Mouse (Mus musculus) G1E (cell line): Measurements from ENCODE around the gene Fzr1. TPM values are rescaled to one million over a fixed set of nuclear protein-coding genes. Genes with fewer than 3 reads are reported as not detected.
A peak's percentile ranks its signal among the peaks of the same experiment; 100 is the strongest.

Source experiments
- ATAC-seq: 2 replicates; pipeline ENCODE4 v1.8.0; 2016; ENCODE audit warnings: mild to moderate bottlenecking; ENCODE audit not compliant: insufficient number of reproducible peaks, poor library complexity, low FRiP score, severe bottlenecking; ENCODE audit errors: extremely low read depth
- DNase-seq: peaks from one replicate; pipeline ENCODE4 v3.0.0; 2012; ENCODE audit warnings: low spot score
- H3K27me3 ChIP-seq: 2 replicates; pipeline ENCODE4 v1.6.1; 2012; ENCODE audit warnings: mild to moderate bottlenecking, low read length, inconsistent platforms; ENCODE audit not compliant: insufficient read depth
- H3K36me3 ChIP-seq: replicated peaks from 2 replicates; pipeline ENCODE3; 2012; ENCODE audit warnings: mild to moderate bottlenecking, inconsistent platforms
- H3K4me1 ChIP-seq: 2 replicates; pipeline ENCODE4 v1.6.1; 2012; ENCODE audit warnings: low read depth, low read length, inconsistent platforms, mixed read lengths; ENCODE audit not compliant: insufficient read depth
- H3K4me3 ChIP-seq: 2 replicates; pipeline ENCODE4 v1.5.1; 2012; ENCODE audit warnings: low read depth, mild to moderate bottlenecking, inconsistent platforms, low read length, moderate library complexity, mixed read lengths
- H3K9me3 ChIP-seq: replicated peaks from 2 replicates; pipeline ENCODE4 v1.6.1; 2012; ENCODE audit warnings: inconsistent platforms
- CTCF ChIP-seq: IDR thresholded peaks from 2 replicates; pipeline ENCODE4 v1.5.1; 2012; ENCODE audit warnings: low read depth, low read length, inconsistent platforms, mixed read lengths
- GATA1 ChIP-seq: IDR thresholded peaks from 2 replicates; pipeline ENCODE4 v1.6.1; 2012; ENCODE audit warnings: borderline replicate concordance, low read length, inconsistent platforms, mixed read lengths
- GATA2 ChIP-seq: IDR thresholded peaks from 2 replicates; pipeline ENCODE4 v1.6.1; 2012; ENCODE audit warnings: low read depth, low read length, inconsistent platforms, borderline replicate concordance
- POLR2AphosphoS5 ChIP-seq: IDR thresholded peaks from 2 replicates; pipeline ENCODE4 v1.6.1; 2012; ENCODE audit warnings: low read depth, low read length, inconsistent platforms; ENCODE audit not compliant: insufficient replicate concordance
- TAL1 ChIP-seq: conservative IDR thresholded peaks from 2 replicates; pipeline ENCODE4 v1.6.1; 2012; ENCODE audit warnings: low read depth, low read length, inconsistent platforms, mixed read lengths
- polyA plus RNA-seq: library from polyadenylated mRNA; stranded (reverse); fragments of >175 nt; gene quantifications from 2 replicates; pipeline ENCODE4 v1.2.3, GENCODE M21; 2012
- total RNA-seq, 2 experiments: library from RNA; stranded (forward) in 1 of 2; stranded (reverse) in 1 of 2; fragments of 200-1000 nt in 1 of 2; fragments of >200 nt in 1 of 2; fragmentation: Nextera tagmentation in 1 of 2; gene quantifications; 2 replicates each; pipeline ENCODE4 v1.2.3; 2014 to 2017

The Fzr1 gene
- total and polyA plus RNA-seq, 3 experiments = 15.8 to 96.2 (median 65.2) TPM

DNA sequence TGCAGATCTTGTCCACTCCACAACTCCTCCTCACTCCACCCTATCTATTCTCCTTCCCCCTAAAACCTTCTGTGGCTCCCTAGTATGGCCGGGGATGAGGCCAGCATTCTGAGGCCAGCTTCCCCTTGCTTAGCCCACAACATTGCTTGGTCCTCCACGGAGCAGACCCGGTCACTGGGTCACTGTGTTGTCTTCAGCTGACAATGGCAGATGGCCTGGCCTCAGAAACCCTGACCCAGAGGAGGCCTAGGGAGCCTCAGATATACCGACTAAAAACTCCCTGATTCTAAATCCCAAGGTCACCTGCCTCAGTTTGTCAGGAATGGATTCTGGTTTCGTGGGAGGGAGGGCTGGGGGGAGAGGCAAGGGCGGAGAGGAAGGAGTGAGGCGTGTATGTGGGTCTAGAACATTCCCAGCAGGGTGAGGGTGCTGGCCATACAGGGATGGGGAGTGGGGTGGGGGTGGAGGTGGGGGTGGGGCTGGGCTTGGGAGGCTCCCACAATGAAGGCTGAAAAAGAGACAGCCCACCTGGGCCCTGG is 24.0 kb upstream of the Fzr1 start:
- no peaks in the 10 kb centered on the region for H3K9me3 ChIP-seq
- H3K36me3 ChIP-seq = peaks cover 44% of the 10 kb centered on the region
- no peak for ATAC-seq
- TF ChIP-seq GATA1 = no peak
- TF ChIP-seq TAL1 = no peak
- TF ChIP-seq GATA2 = no peak
- no peak for TF ChIP-seq POLR2AphosphoS5
- TF ChIP-seq CTCF = no peak
- peaks cover 56% of the 10 kb centered on the region for H3K4me1 ChIP-seq
- H3K4me3 ChIP-seq = no peak overlapping the region; the same call in 1 of the 2 replicates
- H3K27me3 ChIP-seq = peaks cover 43% of the 10 kb centered on the region; the same call in 1 of the 2 replicates
- DNase-seq = no peak

DNA sequence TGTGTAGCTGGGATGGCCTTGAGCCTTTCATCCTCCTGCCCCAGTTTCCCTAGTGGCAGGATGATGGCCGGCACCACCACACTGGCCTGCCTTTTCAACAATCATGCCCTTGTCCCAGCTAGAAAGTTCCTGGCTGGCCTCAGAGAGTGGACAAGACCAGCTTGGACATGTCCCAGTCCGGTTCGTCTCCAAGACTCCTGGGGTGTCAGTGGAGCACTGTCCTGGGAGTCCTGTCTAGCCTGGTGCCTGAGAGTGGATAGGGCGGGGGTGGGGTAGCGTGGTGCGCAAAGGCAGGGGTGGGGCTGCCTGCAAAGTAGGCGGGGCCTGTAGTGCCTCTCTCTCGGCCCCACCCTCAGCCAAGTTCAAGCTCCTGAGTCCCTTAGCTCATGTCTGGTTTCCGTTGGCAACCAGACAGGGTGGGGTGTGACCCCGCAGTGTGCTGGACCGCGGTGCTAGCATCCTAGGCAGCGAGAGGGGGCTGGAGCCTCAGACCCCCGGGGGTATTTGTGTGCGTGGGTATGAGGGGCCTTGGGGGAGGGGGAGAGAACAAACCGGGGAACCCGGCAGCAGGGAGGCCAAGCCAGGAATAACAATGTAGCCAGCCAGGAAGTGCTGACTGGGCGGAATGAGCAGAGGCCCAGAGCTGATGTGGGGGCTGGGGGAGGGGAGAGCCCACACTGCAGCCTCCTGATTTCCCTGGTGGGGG is 23.4 kb upstream of the Fzr1 start:
- peaks cover 44% of the 10 kb centered on the region for H3K36me3 ChIP-seq
- ATAC-seq (peak; percentile 79), DNase-seq (no peak)
- peaks cover 51% of the 10 kb centered on the region for H3K4me1 ChIP-seq
- H3K4me3 ChIP-seq = peak overlapping the region; percentile 20; the same call in 1 of the 2 replicates
- TF ChIP-seq POLR2AphosphoS5 = no peak
- TF ChIP-seq GATA1 = no peak
- no peak for TF ChIP-seq CTCF
- no peak for TF ChIP-seq TAL1
- no peak for TF ChIP-seq GATA2
- H3K27me3 ChIP-seq = peaks cover 40% of the 10 kb centered on the region; the same call in 1 of the 2 replicates
- H3K9me3 ChIP-seq = no peaks in the 10 kb centered on the region

DNA sequence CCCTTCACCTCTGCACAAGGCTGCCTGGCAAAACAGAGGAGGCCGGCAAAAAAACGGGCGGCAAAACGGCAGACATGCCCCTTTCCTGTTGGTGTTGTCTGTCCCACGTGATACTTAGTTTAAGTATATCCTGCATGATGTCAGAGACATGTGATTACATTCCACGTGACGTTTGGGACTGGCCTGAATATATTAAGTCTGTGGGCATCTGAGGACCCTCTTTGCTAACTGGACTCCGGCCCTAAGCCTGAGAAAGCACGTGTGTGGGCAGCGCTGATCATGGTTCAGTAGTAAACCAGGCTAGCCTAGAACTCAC is 22.8 kb upstream of the Fzr1 start:
- Histone ChIP-seq H3K36me3 (peaks cover 40% of the 10 kb centered on the region), H3K4me3 (no peak overlapping the region), H3K27me3 (peaks cover 37% of the 10 kb centered on the region; the same call in 1 of the 2 replicates), H3K4me1 (peaks cover 45% of the 10 kb centered on the region), H3K9me3 (no peaks in the 10 kb centered on the region)
- TF ChIP-seq GATA2 = no peak
- no peak for TF ChIP-seq POLR2AphosphoS5
- no peak for TF ChIP-seq CTCF
- no peak for TF ChIP-seq GATA1
- ATAC-seq (no peak), DNase-seq (no peak)

DNA sequence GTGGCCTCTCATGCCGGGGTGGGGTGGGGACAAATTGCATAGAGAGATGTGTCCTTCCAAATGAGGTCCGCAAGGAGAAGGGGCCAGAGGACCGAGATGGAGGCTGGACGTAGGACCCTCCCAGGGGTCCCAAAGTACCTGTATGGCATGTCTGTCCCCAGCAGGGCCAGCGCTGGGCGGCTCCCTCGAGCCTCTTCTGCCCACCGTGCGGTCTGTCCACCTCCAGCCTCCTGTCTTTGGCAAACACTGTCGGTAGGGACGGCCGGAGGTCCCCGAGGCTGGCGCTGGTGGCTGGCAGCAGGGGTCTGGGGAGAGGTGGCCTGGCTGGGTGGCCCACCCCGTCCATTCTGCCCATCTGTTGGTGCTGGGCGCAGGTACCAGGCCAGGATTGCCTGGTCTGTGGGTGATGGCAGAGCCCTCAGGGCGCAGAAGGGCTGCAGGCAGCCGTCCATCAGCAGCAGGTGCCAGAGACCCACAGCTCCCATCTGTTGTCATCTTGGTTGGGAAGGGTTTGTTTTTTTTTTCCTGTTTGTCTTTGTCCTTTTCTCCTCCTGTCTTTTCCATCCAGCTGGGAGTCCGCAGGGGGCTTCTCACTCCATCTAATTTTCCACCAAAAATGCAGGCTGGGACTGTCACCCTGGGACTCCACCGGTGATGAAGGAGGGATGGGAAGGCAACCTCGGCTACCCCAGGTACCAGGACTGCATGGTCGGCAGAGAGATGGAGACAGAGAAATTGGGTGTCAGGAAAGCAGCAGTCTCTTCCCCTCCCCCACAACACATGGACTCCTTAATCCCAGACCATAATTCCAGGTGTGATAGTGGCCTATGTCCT is 22.3 kb upstream of the Fzr1 start:
- Histone ChIP-seq H3K27me3 (peaks cover 35% of the 10 kb centered on the region; the same call in 1 of the 2 replicates), H3K4me1 (peaks cover 40% of the 10 kb centered on the region), H3K36me3 (peaks cover 35% of the 10 kb centered on the region), H3K4me3 (no peak overlapping the region), H3K9me3 (no peaks in the 10 kb centered on the region)
- TF ChIP-seq GATA1 (no peak), TAL1 (no peak), POLR2AphosphoS5 (no peak), GATA2 (no peak), CTCF (no peak)
- no peak for ATAC-seq
- DNase-seq = no peak

DNA sequence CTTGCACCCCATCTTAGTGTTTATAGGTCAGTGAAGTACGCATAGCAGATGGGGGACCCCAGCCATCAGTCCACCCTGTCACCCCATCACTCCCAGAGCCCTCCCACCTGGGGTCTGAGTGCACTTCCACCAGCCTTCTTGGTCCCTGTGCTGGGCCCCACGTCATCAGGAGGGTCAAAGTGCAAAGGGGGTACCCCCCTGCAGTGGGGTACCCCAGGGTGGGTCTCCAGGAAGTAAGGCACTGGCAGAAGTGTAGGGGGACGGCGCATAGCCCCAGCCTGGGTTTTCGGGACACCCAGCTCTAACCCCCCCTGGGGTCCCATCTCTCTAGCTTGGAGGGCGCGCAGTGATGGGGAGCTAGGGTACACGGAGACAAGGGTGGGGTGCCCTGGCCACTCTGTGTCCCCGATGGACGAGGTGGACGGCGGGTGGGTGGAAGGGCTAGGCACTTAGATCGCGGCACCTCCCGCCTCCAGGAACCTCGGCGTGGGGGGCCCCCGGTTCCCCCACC is 21.5 kb upstream of the Fzr1 start:
- TF ChIP-seq GATA1 = no peak
- TF ChIP-seq GATA2 = no peak
- no peak for TF ChIP-seq TAL1
- TF ChIP-seq CTCF = no peak
- no peak for TF ChIP-seq POLR2AphosphoS5
- H3K9me3 ChIP-seq = no peaks in the 10 kb centered on the region
- H3K4me3 ChIP-seq = no peak overlapping the region
- ATAC-seq = no peak
- peaks cover 32% of the 10 kb centered on the region for H3K36me3 ChIP-seq
- DNase-seq = no peak
- peaks cover 35% of the 10 kb centered on the region; the same call in 1 of the 2 replicates for H3K27me3 ChIP-seq
- H3K4me1 ChIP-seq = peaks cover 34% of the 10 kb centered on the region

DNA sequence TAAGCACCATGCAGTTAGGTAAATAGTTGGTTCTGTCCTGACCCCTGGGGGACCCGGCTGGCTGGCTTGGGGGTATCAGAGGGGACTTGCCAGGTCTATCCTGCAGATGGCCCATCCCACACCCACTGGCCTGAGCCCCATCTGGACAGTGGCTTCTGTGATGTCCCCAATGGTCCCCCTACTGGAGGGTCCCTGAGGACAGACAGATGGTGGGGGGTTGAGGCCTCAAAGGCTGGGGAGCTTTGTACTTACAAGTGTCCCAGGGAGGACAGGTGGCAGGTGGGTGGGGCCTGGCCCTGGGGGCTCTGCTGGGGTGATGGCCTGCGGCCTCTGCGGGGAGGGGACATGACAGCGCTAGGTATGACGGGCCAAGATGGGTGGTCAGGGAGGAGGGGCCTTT is 21.0 kb upstream of the Fzr1 start:
- no peak for ATAC-seq
- no peak for DNase-seq
- peaks cover 35% of the 10 kb centered on the region; the same call in 1 of the 2 replicates for H3K27me3 ChIP-seq
- H3K36me3 ChIP-seq = peaks cover 27% of the 10 kb centered on the region
- TF ChIP-seq CTCF = no peak
- TF ChIP-seq GATA1 = no peak
- TF ChIP-seq POLR2AphosphoS5 = no peak
- TF ChIP-seq TAL1 = no peak
- TF ChIP-seq GATA2 = no peak
- peaks cover 28% of the 10 kb centered on the region for H3K4me1 ChIP-seq
- no peaks in the 10 kb centered on the region for H3K9me3 ChIP-seq
- no peak overlapping the region for H3K4me3 ChIP-seq
